Mouse (Mus musculus) lung, embryonic 16.5 days (tissue): ENCODE measurements around the gene Pklr. TPM values are rescaled to one million over a fixed set of nuclear protein-coding genes. Genes with fewer than 3 reads are reported as not detected.
"Not testable (repeated sequence)": the region's sequence is repeated elsewhere in the genome, so short reads cannot be mapped to it uniquely, and the experiment has no call there.

Experiments used
- ATAC-seq: fragments of 200-750 bp; cut with Nextera tagmentation; 2 replicates; pipeline ENCODE4 v1.8.0; 2017; ENCODE audit warnings: low read depth, mild to moderate bottlenecking, moderate library complexity
- H3K27ac ChIP-seq: fragments of 300-500 bp; sonication (generic); 2 replicates; pipeline ENCODE4 v1.5.1; 2014; ENCODE audit warnings: mild to moderate bottlenecking, control low read depth, low read length
- H3K27me3 ChIP-seq: fragments of 300-500 bp; sonication (generic); 2 replicates; pipeline ENCODE4 v1.6.1; 2014; ENCODE audit warnings: low read depth, low read length, mixed read lengths; ENCODE audit not compliant: control insufficient read depth, insufficient read depth
- H3K36me3 ChIP-seq: fragments of 300-500 bp; sonication (generic); 2 replicates; pipeline ENCODE4 v1.6.1; 2014; ENCODE audit warnings: low read length; ENCODE audit not compliant: control insufficient read depth, insufficient read depth
- H3K4me1 ChIP-seq: fragments of 300-500 bp; sonication (generic); replicated peaks from 2 replicates; pipeline ENCODE4 v1.6.1; 2014; ENCODE audit warnings: low read length, mixed read lengths; ENCODE audit not compliant: control insufficient read depth, insufficient read depth
- H3K4me2 ChIP-seq: fragments of 300-500 bp; sonication (generic); 2 replicates; pipeline ENCODE4 v1.6.1; 2014; ENCODE audit warnings: low read depth, low read length, control low read depth
- H3K4me3 ChIP-seq: fragments of 300-500 bp; sonication (generic); 2 replicates; pipeline ENCODE4 v1.5.1; 2014; ENCODE audit warnings: mild to moderate bottlenecking, low read length, control low read depth
- H3K9ac ChIP-seq: fragments of 300-500 bp; sonication (generic); 2 replicates; pipeline ENCODE4 v1.6.1; 2014; ENCODE audit warnings: low read length, control low read depth
- H3K9me3 ChIP-seq: fragments of 300-500 bp; sonication (generic); 2 replicates; pipeline ENCODE4 v1.6.1; 2016; ENCODE audit warnings: low read length; ENCODE audit not compliant: control insufficient read depth
- WGBS: fragments of 180-500 bp; shearing (Covaris S2); extraction: QIAGEN DNeasy Blood & Tissue Kit; methylation state at CpG from one replicate; pipeline ENCODE4 v1.1.7; 2014; 5-methylcytosine and 5-hydroxymethylcytosine counted together
- polyA plus RNA-seq: library from polyadenylated mRNA; unstranded; fragments of >200 nt; fragmentation: Nextera tagmentation; extraction: Ambion mirVana; gene quantifications from 2 replicates; pipeline ENCODE4 v1.2.1, GENCODE M21; 2015

Gene Pklr
- polyA plus RNA-seq, 1 experiment from 2014 or later = 0.18 TPM

DNA sequence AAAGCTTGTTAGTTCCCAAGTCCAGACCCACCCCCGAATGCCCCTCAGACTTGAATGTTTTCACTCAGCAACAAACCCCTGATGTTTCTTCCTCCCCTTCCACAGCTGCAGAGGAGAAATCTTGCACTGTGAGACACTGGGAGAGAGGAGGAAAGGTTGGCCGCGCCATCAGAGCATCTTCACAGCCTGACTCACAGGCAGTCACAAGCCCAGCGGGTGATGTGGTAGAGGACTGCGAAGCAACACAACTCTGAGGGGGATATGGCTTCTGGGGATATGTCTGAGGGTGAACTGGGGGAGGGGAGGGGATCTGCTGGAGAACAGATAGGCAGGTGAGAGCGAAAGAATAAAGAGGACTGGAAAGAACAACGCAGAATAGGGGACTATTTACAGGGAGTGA is 22.7 kb downstream of the Pklr start:
- H3K4me3 ChIP-seq = no peak overlapping the region
- 16% methylated on average over 7 of the region's 7 CpGs for WGBS

DNA sequence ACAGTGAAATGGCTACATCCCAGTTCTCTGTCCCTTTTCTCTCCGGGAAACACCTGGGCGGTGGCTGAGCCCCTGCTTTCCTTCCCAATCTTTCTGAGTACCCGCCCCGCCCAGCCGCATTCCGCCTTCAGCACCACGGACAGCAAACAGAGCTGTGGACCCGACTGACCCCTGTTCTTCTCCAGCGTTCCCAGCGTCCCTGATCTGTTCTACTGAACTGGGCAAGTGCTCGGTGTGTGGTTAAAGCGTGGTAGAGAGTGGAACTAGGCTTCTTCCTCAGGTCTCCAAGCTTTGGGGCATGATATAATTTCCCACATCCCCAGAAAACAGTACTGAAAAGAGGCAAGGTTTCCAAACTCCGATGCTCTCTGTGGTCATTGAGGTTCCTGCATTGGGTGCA is 23.3 kb downstream of the Pklr start:
- peaks cover 2% of the 10 kb centered on the region; the same call in 1 of the 2 replicates for H3K27me3 ChIP-seq
- peak overlapping the region; percentile 64 for H3K4me3 ChIP-seq
- peak overlapping the region; percentile 99 for H3K4me2 ChIP-seq
- WGBS = 2% methylated on average over 13 of the region's 13 CpGs
- peaks cover 16% of the 10 kb centered on the region for H3K4me1 ChIP-seq
- no peaks in the 10 kb centered on the region for H3K9me3 ChIP-seq
- no peaks in the 10 kb centered on the region for H3K36me3 ChIP-seq
- no peak overlapping the region for H3K9ac ChIP-seq
- peak; percentile 44; the same call in 1 of the 2 replicates for ATAC-seq
- no peak overlapping the region for H3K27ac ChIP-seq

More for the DNA sequence above, 22.7 kb downstream of the Pklr start:
- no peaks in the 10 kb centered on the region for H3K36me3 ChIP-seq
- peaks cover 12% of the 10 kb centered on the region for H3K4me1 ChIP-seq
- H3K9ac ChIP-seq = no peak overlapping the region
- H3K4me2 ChIP-seq = no peak overlapping the region
- ATAC-seq = no peak
- H3K27me3 ChIP-seq = peaks cover 2% of the 10 kb centered on the region; the same call in 1 of the 2 replicates
- no peaks in the 10 kb centered on the region for H3K9me3 ChIP-seq
- H3K27ac ChIP-seq = no peak overlapping the region

DNA sequence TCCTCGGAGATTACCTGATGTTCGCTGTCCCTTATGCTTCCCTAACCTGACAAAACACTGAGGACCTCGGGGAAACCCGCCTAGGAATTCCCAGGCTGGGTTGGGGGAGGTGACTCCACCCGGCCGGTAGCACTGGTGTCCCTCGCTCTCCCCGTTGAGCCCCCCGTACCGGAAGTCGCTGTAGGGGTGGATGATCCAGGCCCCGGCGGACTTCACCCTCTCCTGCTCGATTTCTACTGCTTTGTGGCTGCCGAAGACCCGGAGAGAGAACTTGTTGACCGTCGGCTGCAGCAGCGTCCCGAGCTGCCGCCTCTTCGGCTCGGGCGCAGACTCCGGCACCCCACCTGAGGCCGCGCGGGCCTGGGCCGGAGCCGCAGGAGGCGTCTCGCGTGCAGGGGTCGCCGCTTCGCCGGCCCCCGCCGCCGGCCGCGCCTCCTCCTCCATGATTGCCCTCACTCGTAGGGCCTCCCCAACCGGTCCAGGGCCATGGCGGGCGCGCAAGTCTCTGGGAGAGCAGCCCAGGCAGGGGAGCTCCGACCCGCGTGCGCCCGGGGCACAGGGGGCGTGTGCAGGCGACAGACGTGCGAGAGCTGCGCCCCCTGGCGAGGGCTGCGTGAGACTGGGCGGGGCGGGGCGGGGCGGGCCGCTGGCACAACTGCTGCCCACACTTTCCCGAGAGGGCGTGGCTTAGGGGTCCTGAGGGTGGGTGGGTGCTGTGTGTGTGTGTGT is 23.8 kb downstream of the Pklr start, which contains the start of gene Hcn3:
Gene Hcn3 (minus strand): TSS at position 581 of the 729 bp plus-strand sequence.
- Histone ChIP-seq H3K9me3 (no peaks in the 10 kb centered on the region), H3K4me1 (peaks cover 16% of the 10 kb centered on the region), H3K27ac (no peak within 1 kb of the TSS), H3K36me3 (no peaks in the 10 kb centered on the region), H3K27me3 (peaks cover 2% of the 10 kb centered on the region; the same call in 1 of the 2 replicates), H3K9ac (peak within 1 kb of the TSS; percentile 62), H3K4me3 (peak within 1 kb of the TSS; percentile 64), H3K4me2 (peak within 1 kb of the TSS; percentile 99)
- WGBS = under 1% methylated on average over 37 of the region's 66 CpGs
- peak; percentile 75 for ATAC-seq

- H3K4me1 ChIP-seq = peaks cover 25% of the 10 kb centered on the region
- H3K4me2 ChIP-seq, ATAC-seq, H3K36me3 ChIP-seq, H3K9ac ChIP-seq, H3K27me3 ChIP-seq, H3K4me3 ChIP-seq, H3K27ac ChIP-seq, H3K9me3 ChIP-seq: not testable (repeated sequence)
Measured at GRCm38 (mm10) chr3:89161207-89161606, 25.3 kb downstream of the Pklr start.

GRCm38 (mm10) chr3:89161786-89162185 is 25.8 kb downstream of the Pklr start:
- Histone ChIP-seq H3K9ac (no peak overlapping the region), H3K36me3 (no peaks in the 10 kb centered on the region), H3K4me1 (peaks cover 28% of the 10 kb centered on the region), H3K4me2 (no peak overlapping the region), H3K27ac (no peak overlapping the region), H3K27me3 (peaks cover 2% of the 10 kb centered on the region; the same call in 1 of the 2 replicates), H3K9me3 (no peaks in the 10 kb centered on the region), H3K4me3 (no peak overlapping the region)
- 63% methylated on average over 4 of the region's 4 CpGs for WGBS
- no peak for ATAC-seq

DNA sequence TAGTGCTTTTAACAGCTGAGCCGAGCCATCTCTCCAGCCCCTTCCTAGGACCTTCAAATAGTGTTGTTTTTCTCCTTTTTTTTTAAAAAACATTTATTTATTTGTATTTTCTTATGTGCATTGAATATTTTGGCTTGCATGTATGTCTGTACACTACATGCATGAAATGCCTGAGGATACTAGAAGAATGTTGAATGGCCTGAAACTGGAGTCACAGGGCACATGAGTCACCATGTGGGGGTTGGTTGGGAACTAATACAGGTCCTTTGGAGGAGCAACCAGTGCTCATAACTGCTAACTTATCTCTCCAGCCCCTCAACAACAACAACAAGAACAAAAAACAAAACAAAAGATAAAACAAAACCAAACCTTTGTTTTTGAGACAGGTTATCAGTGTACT is 27.2 kb downstream of the Pklr start:
- no peak overlapping the region for H3K27ac ChIP-seq
- H3K36me3 ChIP-seq = 0 out of 2 replicates have a peak, but pooled peaks cover 2% of the 10 kb centered on the region
- no peaks in the 10 kb centered on the region for H3K9me3 ChIP-seq
- no peak overlapping the region for H3K4me2 ChIP-seq
- no peak for ATAC-seq
- peaks cover 28% of the 10 kb centered on the region for H3K4me1 ChIP-seq
- H3K9ac ChIP-seq = no peak overlapping the region
- WGBS = 76% methylated on average over 1 of the region's 1 CpGs
- peaks cover 2% of the 10 kb centered on the region; the same call in 1 of the 2 replicates for H3K27me3 ChIP-seq
- no peak overlapping the region for H3K4me3 ChIP-seq

- WGBS = 68% methylated on average over 5 of the region's 5 CpGs
- Histone ChIP-seq H3K27ac (no peak overlapping the region), H3K9me3 (no peaks in the 10 kb centered on the region), H3K9ac (peak overlapping the region; percentile 99), H3K4me1 (peaks cover 28% of the 10 kb centered on the region), H3K4me3 (peak overlapping the region; percentile 87), H3K27me3 (peaks cover under 1% of the 10 kb centered on the region; the same call in 1 of the 2 replicates), H3K36me3 (peaks cover 7% of the 10 kb centered on the region), H3K4me2 (peak overlapping the region; percentile 71)
- ATAC-seq = no peak
Measured at GRCm38 (mm10) chr3:89163643-89164245, 27.8 kb downstream of the Pklr start.

GRCm38 (mm10) chr3:89164506-89165267 is 28.7 kb downstream of the Pklr start, which contains the start of gene Clk2:
Clk2 (plus strand) TSS chr3:89164795.
- WGBS = under 1% methylated on average over 74 of the region's 79 CpGs

More at GRCm38 (mm10) chr3:89164506-89165267, 28.7 kb downstream of the Pklr start, which contains the start of gene Clk2:
- peak within 1 kb of the TSS; percentile 97 for H3K27ac ChIP-seq
- peak; percentile 98 for ATAC-seq
- H3K27me3 ChIP-seq = no peaks in the 10 kb centered on the region
- H3K9ac ChIP-seq = peak within 1 kb of the TSS; percentile 99
- peaks cover 23% of the 10 kb centered on the region for H3K4me1 ChIP-seq
- H3K36me3 ChIP-seq = peaks cover 16% of the 10 kb centered on the region
- peak within 1 kb of the TSS; percentile 87 for H3K4me3 ChIP-seq
- no peaks in the 10 kb centered on the region for H3K9me3 ChIP-seq
- H3K4me2 ChIP-seq = peak within 1 kb of the TSS; percentile 71
